Mouse (Mus musculus) heart, postnatal 36 days (tissue): Measurements from ENCODE around the gene Uvrag. TPM values are rescaled to one million over a fixed set of nuclear protein-coding genes. Genes with fewer than 3 reads are reported as not detected.
"Not testable (repeated sequence)": the region's sequence is repeated elsewhere in the genome, so short reads cannot be mapped to it uniquely, and the experiment has no call there.

Experiments
- DNase-seq, 2 experiments: peaks; one replicate each; pipeline ENCODE4 v3.0.0; 2021 to 2022
- intact Hi-C: fragments of 180-260 bp; cut with DNase I; formaldehyde crosslinking; loops from one replicate; pipeline ENCODE4 v1.15.1; 2025
- total RNA-seq, 2 experiments: library from RNA; stranded (reverse); gene quantifications; 2 replicates each; pipeline ENCODE4 v1.2.3; 2021

The Uvrag gene
- total RNA-seq, 2 experiments from 2014 or later = 21.6 to 28.6 TPM

GRCm38 (mm10) chr7:99065920-99066319 is 75.0 kb downstream of the Uvrag start:
- no peak for DNase-seq
- intact Hi-C loops = no loop called here

- intact Hi-C loops = no loop called here
- no peak for DNase-seq
Observed at GRCm38 (mm10) chr7:99065391-99065831, 75.5 kb downstream of the Uvrag start.

GRCm38 (mm10) chr7:99064795-99065194 is 76.1 kb downstream of the Uvrag start:
- intact Hi-C loops = no loop called here
- no peak for DNase-seq

- intact Hi-C loops, DNase-seq: not testable (repeated sequence)
Observed at GRCm38 (mm10) chr7:99062263-99062662, 78.7 kb downstream of the Uvrag start.

GRCm38 (mm10) chr7:99061056-99061680 is 79.8 kb downstream of the Uvrag start:
- intact Hi-C loops = no loop called here
- no peak for DNase-seq

GRCm38 (mm10) chr7:99060476-99060875 is 80.5 kb downstream of the Uvrag start:
- intact Hi-C loops = no loop called here
- no peak for DNase-seq

GRCm38 (mm10) chr7:99059934-99060333 is 81.0 kb downstream of the Uvrag start:
- DNase-seq = no peak
- intact Hi-C loops = no loop called here

- no peak for DNase-seq
- intact Hi-C loops = no loop called here
Observed at GRCm38 (mm10) chr7:99057053-99057630, 83.8 kb downstream of the Uvrag start.

GRCm38 (mm10) chr7:99053626-99054025 is 87.3 kb downstream of the Uvrag start:
- no peak for DNase-seq
- intact Hi-C loops = no loop called here

GRCm38 (mm10) chr7:99052471-99053241 is 88.3 kb downstream of the Uvrag start:
- no peak for DNase-seq
- intact Hi-C loops = no loop called here

- no peak for DNase-seq
- intact Hi-C loops = no loop called here
Observed at GRCm38 (mm10) chr7:99050882-99051281, 90.1 kb downstream of the Uvrag start.

GRCm38 (mm10) chr7:99049897-99050296 is 91.0 kb downstream of the Uvrag start:
- intact Hi-C loops = no loop called here
- DNase-seq = no peak

GRCm38 (mm10) chr7:99046545-99047206 is 94.3 kb downstream of the Uvrag start:
- intact Hi-C loops = no loop called here
- no peak for DNase-seq

GRCm38 (mm10) chr7:99045525-99045924 is 95.4 kb downstream of the Uvrag start:
- intact Hi-C loops = no loop called here
- no peak for DNase-seq

GRCm38 (mm10) chr7:99043923-99044322 is 97.0 kb downstream of the Uvrag start:
- intact Hi-C loops = no loop called here
- no peak for DNase-seq

GRCm38 (mm10) chr7:99043322-99043721 is 97.6 kb downstream of the Uvrag start:
- no peak for DNase-seq
- intact Hi-C loops = no loop called here

GRCm38 (mm10) chr7:99041818-99042217 is 99.1 kb downstream of the Uvrag start:
- DNase-seq = no peak
- intact Hi-C loops = no loop called here

GRCm38 (mm10) chr7:99039912-99040311 is 101.0 kb downstream of the Uvrag start:
- no peak for DNase-seq
- intact Hi-C loops = no loop called here

GRCm38 (mm10) chr7:99036284-99036683 is 104.7 kb downstream of the Uvrag start:
- no peak for DNase-seq

GRCm38 (mm10) chr7:99034909-99035308 is 106.0 kb downstream of the Uvrag start:
- intact Hi-C loops = no loop called here
- no peak for DNase-seq

More at GRCm38 (mm10) chr7:99036284-99036683, 104.7 kb downstream of the Uvrag start:
- intact Hi-C loops = no loop called here

GRCm38 (mm10) chr7:99033838-99034237 is 107.1 kb downstream of the Uvrag start:
- DNase-seq = no peak
- intact Hi-C loops = no loop called here
